Mouse (Mus musculus) myocyte (in vitro differentiated cells): Measurements from ENCODE around the gene Stac2. TPM values are rescaled to one million over a fixed set of nuclear protein-coding genes. Genes with fewer than 3 reads are reported as not detected.
A peak's percentile ranks its signal among the peaks of the same experiment; 100 is the strongest.

ENCODE experiments used
- H3K27me3 ChIP-seq: one replicate; pipeline ENCODE4 v1.6.1; 2011; ENCODE audit not compliant: control insufficient read depth, insufficient read depth, insufficient read length
- H3K36me3 ChIP-seq: one replicate; pipeline ENCODE4 v1.6.1; 2011; ENCODE audit not compliant: control insufficient read depth, insufficient read depth
- H3K4me2 ChIP-seq: one replicate; pipeline ENCODE4 v1.6.1; 2011; ENCODE audit warnings: low read depth, control low read depth
- H3K4me3 ChIP-seq: one replicate; pipeline ENCODE4 v1.5.1; 2011; ENCODE audit warnings: mild to moderate bottlenecking, control low read depth, moderate library complexity
- H3K79me2 ChIP-seq: one replicate; pipeline ENCODE4 v1.6.1; 2011; ENCODE audit not compliant: control insufficient read depth, insufficient read depth
- H3ac ChIP-seq: one replicate; pipeline ENCODE4 v1.6.1; 2011; ENCODE audit not compliant: control insufficient read depth, insufficient read length
- CEBPB ChIP-seq: IDR thresholded peaks from 2 replicates; pipeline ENCODE4 v1.6.1; 2011; ENCODE audit warnings: mild to moderate bottlenecking, moderate library complexity; ENCODE audit not compliant: poor library complexity, insufficient read depth, severe bottlenecking
- E2F4 ChIP-seq: IDR thresholded peaks from one replicate; pipeline ENCODE4 v1.6.1; 2011; ENCODE audit warnings: mild to moderate bottlenecking, control low read depth, moderate library complexity; ENCODE audit not compliant: insufficient read depth
- MAX ChIP-seq: IDR thresholded peaks from one replicate; pipeline ENCODE4 v1.6.1; 2011; ENCODE audit warnings: low read depth, mild to moderate bottlenecking, control low read depth
- MYOD1 ChIP-seq, 3 experiments: IDR thresholded peaks; one replicate each; pipeline ENCODE4 v1.6.1; 2011; ENCODE audit warnings: control low read depth in 2 of 3, low read depth in 2 of 3, mild to moderate bottlenecking in 2 of 3, moderate library complexity in 1 of 3; ENCODE audit not compliant: insufficient read length in 2 of 3, control insufficient read depth in 1 of 3
- MYOG ChIP-seq, 3 experiments: IDR thresholded peaks; one replicate each; pipeline ENCODE4 v1.6.1; 2011; ENCODE audit warnings: control low read depth in 2 of 3, low read depth in 2 of 3, mild to moderate bottlenecking in 2 of 3; ENCODE audit not compliant: insufficient read length in 2 of 3, control insufficient read depth in 1 of 3, insufficient read depth in 1 of 3
- POLR2A ChIP-seq: IDR thresholded peaks from one replicate; pipeline ENCODE4 v1.6.1; 2011; ENCODE audit warnings: low read depth, mild to moderate bottlenecking, control low read depth, moderate library complexity; ENCODE audit not compliant: insufficient read length
- POLR2AphosphoS2 ChIP-seq: IDR thresholded peaks from one replicate; pipeline ENCODE4 v1.6.1; 2011; ENCODE audit warnings: low read depth, control low read depth; ENCODE audit not compliant: insufficient read length
- REST ChIP-seq: IDR thresholded peaks from one replicate; pipeline ENCODE4 v1.6.1; 2011; ENCODE audit warnings: mild to moderate bottlenecking, control low read depth, moderate library complexity; ENCODE audit not compliant: insufficient read depth, insufficient read length
- SRF ChIP-seq: IDR thresholded peaks from one replicate; pipeline ENCODE4 v1.6.1; 2011; ENCODE audit warnings: low read depth; ENCODE audit not compliant: control insufficient read depth, insufficient read length
- TCF12 ChIP-seq: IDR thresholded peaks from one replicate; pipeline ENCODE4 v1.6.1; 2011; ENCODE audit warnings: mild to moderate bottlenecking, control low read depth; ENCODE audit not compliant: poor library complexity, insufficient read depth, severe bottlenecking
- TCF3 ChIP-seq: IDR thresholded peaks from one replicate; pipeline ENCODE4 v1.6.1; 2011; ENCODE audit warnings: low read depth, control low read depth; ENCODE audit not compliant: insufficient read length
- USF1 ChIP-seq: IDR thresholded peaks from one replicate; pipeline ENCODE4 v1.6.1; 2011; ENCODE audit warnings: low read depth, mild to moderate bottlenecking, control low read depth, moderate library complexity
- polyA plus RNA-seq: library from polyadenylated mRNA; unstranded; fragments of >200 nt; fragmentation: generic; extraction: Trizol; gene quantifications from one replicate; pipeline ENCODE4 v1.2.1, GENCODE M21; 2012; ENCODE audit warnings: missing spikeins

Gene Stac2
- polyA plus RNA-seq, 1 experiment = 41.7 TPM

GRCm38 (mm10) chr11:98020710-98021109 lies 32.6 kb downstream of the Stac2 start:
- H3K36me3 ChIP-seq = peaks cover 20% of the 10 kb centered on the region
- H3K79me2 ChIP-seq = peaks cover 16% of the 10 kb centered on the region
- peak overlapping the region; percentile 91 for H3K4me2 ChIP-seq
- H3K4me3 ChIP-seq = peak overlapping the region; percentile 96
- no peaks in the 10 kb centered on the region for H3K27me3 ChIP-seq
- H3ac ChIP-seq = no peak overlapping the region
- no peak for TF ChIP-seq POLR2A
- TF ChIP-seq TCF12 = no peak
- no peak for TF ChIP-seq MYOG (IDR thresholded peaks at IDR 0.05; ENCODE audit: control insufficient read depth in 1 of 3, insufficient read depth in 1 of 3, insufficient read length in 2 of 3, low read depth in 2 of 3)

DNA sequence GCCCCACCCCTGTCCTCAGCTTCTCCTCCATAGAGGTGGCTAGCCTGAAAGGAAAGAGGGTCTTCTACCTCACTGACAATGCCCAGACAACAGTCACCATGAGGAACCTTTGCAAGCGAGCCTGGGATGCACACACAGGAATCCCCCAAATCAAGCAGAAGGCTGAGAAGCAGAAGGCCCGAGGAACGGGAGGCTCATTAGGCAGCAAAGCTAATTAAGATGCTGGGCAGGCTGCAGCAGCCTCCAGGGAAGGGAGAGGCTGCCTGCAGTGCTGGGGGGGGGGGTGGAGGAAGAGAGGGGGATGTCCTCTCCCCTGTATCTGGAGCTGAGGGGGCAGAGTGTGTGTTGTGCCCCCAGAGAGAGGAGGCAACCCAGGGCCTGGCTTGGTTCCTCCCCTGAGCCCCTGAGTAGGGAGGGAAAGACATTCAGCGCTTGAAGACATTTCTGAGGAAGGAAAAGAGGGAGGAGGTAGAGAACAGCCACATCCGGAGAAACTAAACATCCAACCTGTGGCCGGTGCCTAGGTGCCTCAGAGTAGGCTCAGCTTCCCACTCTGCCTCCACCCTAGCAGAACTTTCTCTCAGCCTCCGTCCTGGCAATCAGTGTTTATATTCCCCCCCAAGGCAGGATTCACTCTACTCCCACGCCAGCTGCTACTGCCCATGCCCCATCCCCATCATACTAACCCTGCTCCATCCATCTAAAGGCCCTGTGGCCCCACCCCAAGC lies 33.2 kb downstream of the Stac2 start:
- peaks cover 26% of the 10 kb centered on the region for H3K36me3 ChIP-seq
- peak overlapping the region; percentile 91 for H3K4me2 ChIP-seq
- no peaks in the 10 kb centered on the region for H3K27me3 ChIP-seq
- no peak overlapping the region for H3ac ChIP-seq
- H3K4me3 ChIP-seq = peak overlapping the region; percentile 96
- peaks cover 16% of the 10 kb centered on the region for H3K79me2 ChIP-seq
- TF ChIP-seq POLR2AphosphoS2 (peak; percentile 31), MYOD1 (IDR thresholded peaks at IDR 0.05; ENCODE audit: control insufficient read depth in 1 of 3, insufficient read length in 2 of 3, low read depth in 2 of 3) (peak in 1 of 3 experiments; percentile 34), TCF3 (no peak)

- Histone ChIP-seq H3K36me3 (peaks cover 34% of the 10 kb centered on the region), H3K4me2 (peak overlapping the region; percentile 91), H3K27me3 (no peaks in the 10 kb centered on the region), H3ac (no peak overlapping the region), H3K4me3 (peak overlapping the region; percentile 96), H3K79me2 (peaks cover 16% of the 10 kb centered on the region)
- TF ChIP-seq CEBPB (no peak), TCF3 (no peak), SRF (no peak), MYOG (IDR thresholded peaks at IDR 0.05; ENCODE audit: control insufficient read depth in 1 of 3, insufficient read depth in 1 of 3, insufficient read length in 2 of 3, low read depth in 2 of 3) (peak in 2 of 3 experiments; percentile 5 to 52), POLR2A (peak; percentile 44), TCF12 (no peak), MYOD1 (IDR thresholded peaks at IDR 0.05; ENCODE audit: control insufficient read depth in 1 of 3, insufficient read length in 2 of 3, low read depth in 2 of 3) (peak in 1 of 3 experiments; percentile 64), USF1 (no peak), REST (no peak), E2F4 (no peak), MAX (no peak), POLR2AphosphoS2 (peak; percentile 56)
Measured at GRCm38 (mm10) chr11:98018858-98019641, 34.2 kb downstream of the Stac2 start.

GRCm38 (mm10) chr11:98018222-98018621 lies 35.0 kb downstream of the Stac2 start:
- no peaks in the 10 kb centered on the region for H3K27me3 ChIP-seq
- peak overlapping the region; percentile 47 for H3K4me2 ChIP-seq
- no peak overlapping the region for H3ac ChIP-seq
- no peak for TF ChIP-seq MAX
- TF ChIP-seq MYOG (IDR thresholded peaks at IDR 0.05; ENCODE audit: control insufficient read depth in 1 of 3, insufficient read depth in 1 of 3, insufficient read length in 2 of 3, low read depth in 2 of 3) = peak in 1 of 3 experiments; percentile 4
- peak; percentile 16 for TF ChIP-seq POLR2A
- peaks cover 16% of the 10 kb centered on the region for H3K79me2 ChIP-seq
- peaks cover 35% of the 10 kb centered on the region for H3K36me3 ChIP-seq
- H3K4me3 ChIP-seq = no peak overlapping the region

DNA sequence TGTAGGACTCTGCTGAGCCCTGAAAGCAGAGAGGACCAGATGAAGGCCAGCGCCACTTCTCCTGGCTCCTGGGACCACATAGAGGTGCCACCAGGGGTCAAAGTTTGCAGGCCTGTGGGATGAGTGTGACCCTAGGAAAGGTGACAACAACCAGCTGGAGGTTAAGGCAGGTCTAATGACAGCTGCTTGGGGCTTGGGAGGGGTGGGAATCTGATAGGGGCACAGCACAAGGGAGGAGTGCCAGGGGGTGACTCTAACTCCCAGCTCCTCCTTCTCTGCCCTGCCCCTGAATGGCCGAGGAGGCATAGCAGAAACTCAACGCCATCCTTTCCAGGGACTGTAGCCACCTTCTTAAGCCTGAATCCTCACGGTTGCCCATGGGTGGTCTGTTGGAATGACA lies 36.4 kb downstream of the Stac2 start:
- H3K27me3 ChIP-seq = no peaks in the 10 kb centered on the region
- peaks cover 35% of the 10 kb centered on the region for H3K36me3 ChIP-seq
- H3K4me2 ChIP-seq = no peak overlapping the region
- no peak overlapping the region for H3K4me3 ChIP-seq
- H3K79me2 ChIP-seq = peaks cover 16% of the 10 kb centered on the region
- no peak overlapping the region for H3ac ChIP-seq
- peak in 2 of 3 experiments; percentile 53 to 80 for TF ChIP-seq MYOG (IDR thresholded peaks at IDR 0.05; ENCODE audit: control insufficient read depth in 1 of 3, insufficient read depth in 1 of 3, insufficient read length in 2 of 3, low read depth in 2 of 3)
- TF ChIP-seq REST = no peak
- no peak for TF ChIP-seq POLR2AphosphoS2
- peak; percentile 7 to 78 (median 20) for TF ChIP-seq MYOD1 (IDR thresholded peaks at IDR 0.05; ENCODE audit: control insufficient read depth in 1 of 3, insufficient read length in 2 of 3, low read depth in 2 of 3)
